Mouse (Mus musculus) lung, embryonic 16.5 days (tissue): ENCODE data around the gene Med12. TPM values are rescaled to one million over a fixed set of nuclear protein-coding genes. Genes with fewer than 3 reads are reported as not detected.

Experiments used
- ATAC-seq: fragments of 200-750 bp; cut with Nextera tagmentation; 2 replicates; pipeline ENCODE4 v1.8.0; 2017; ENCODE audit warnings: low read depth, mild to moderate bottlenecking, moderate library complexity
- H3K27ac ChIP-seq: fragments of 300-500 bp; sonication (generic); 2 replicates; pipeline ENCODE4 v1.5.1; 2014; ENCODE audit warnings: mild to moderate bottlenecking, control low read depth, low read length
- H3K27me3 ChIP-seq: fragments of 300-500 bp; sonication (generic); 2 replicates; pipeline ENCODE4 v1.6.1; 2014; ENCODE audit warnings: low read depth, low read length, mixed read lengths; ENCODE audit not compliant: control insufficient read depth, insufficient read depth
- H3K36me3 ChIP-seq: fragments of 300-500 bp; sonication (generic); 2 replicates; pipeline ENCODE4 v1.6.1; 2014; ENCODE audit warnings: low read length; ENCODE audit not compliant: control insufficient read depth, insufficient read depth
- H3K4me1 ChIP-seq: fragments of 300-500 bp; sonication (generic); replicated peaks from 2 replicates; pipeline ENCODE4 v1.6.1; 2014; ENCODE audit warnings: low read length, mixed read lengths; ENCODE audit not compliant: control insufficient read depth, insufficient read depth
- H3K4me2 ChIP-seq: fragments of 300-500 bp; sonication (generic); 2 replicates; pipeline ENCODE4 v1.6.1; 2014; ENCODE audit warnings: low read depth, low read length, control low read depth
- H3K4me3 ChIP-seq: fragments of 300-500 bp; sonication (generic); 2 replicates; pipeline ENCODE4 v1.5.1; 2014; ENCODE audit warnings: mild to moderate bottlenecking, low read length, control low read depth
- H3K9ac ChIP-seq: fragments of 300-500 bp; sonication (generic); 2 replicates; pipeline ENCODE4 v1.6.1; 2014; ENCODE audit warnings: low read length, control low read depth
- H3K9me3 ChIP-seq: fragments of 300-500 bp; sonication (generic); 2 replicates; pipeline ENCODE4 v1.6.1; 2016; ENCODE audit warnings: low read length; ENCODE audit not compliant: control insufficient read depth
- WGBS: fragments of 180-500 bp; shearing (Covaris S2); extraction: QIAGEN DNeasy Blood & Tissue Kit; methylation state at CpG from one replicate; pipeline ENCODE4 v1.1.7; 2014; 5-methylcytosine and 5-hydroxymethylcytosine counted together
- polyA plus RNA-seq: library from polyadenylated mRNA; unstranded; fragments of >200 nt; fragmentation: Nextera tagmentation; extraction: Ambion mirVana; gene quantifications from 2 replicates; pipeline ENCODE4 v1.2.1, GENCODE M21; 2015

The Med12 gene
- polyA plus RNA-seq, 1 experiment from 2014 or later = 34.2 TPM

GRCm38 (mm10) chrX:101346475-101346874 lies 72.6 kb downstream of the Med12 start:
- Histone ChIP-seq H3K27me3 (no peaks in the 10 kb centered on the region), H3K36me3 (no peaks in the 10 kb centered on the region), H3K9me3 (no peaks in the 10 kb centered on the region), H3K4me1 (no peaks in the 10 kb centered on the region), H3K27ac (no peak overlapping the region), H3K9ac (no peak overlapping the region), H3K4me3 (no peak overlapping the region), H3K4me2 (no peak overlapping the region)
- 36% methylated on average over 4 of the region's 4 CpGs for WGBS
- no peak for ATAC-seq

Other genes starting within 250 kb of the Med12 start
- 0.25 and 0.33 TPM in 2 replicates for gene Tex11, start 214.4 kb upstream of the Med12 start, polyA plus RNA-seq
- 0.67 and 0.74 TPM in 2 replicates for gene Slc7a3, start 188.0 kb upstream of the Med12 start, polyA plus RNA-seq
- gene Snx12, start 51.5 kb upstream of the Med12 start, polyA plus RNA-seq = 48.6 and 52.1 TPM in 2 replicates
- gene Foxo4, start 19.5 kb upstream of the Med12 start, polyA plus RNA-seq = 2.2 and 2.5 TPM in 2 replicates
- not detected in 2 replicates for gene Gm614, start 10.0 kb upstream of the Med12 start, polyA plus RNA-seq
- gene Il2rg, start 5.8 kb upstream of the Med12 start, polyA plus RNA-seq = 26.5 and 27.9 TPM in 2 replicates
- gene Gm20489, start 5.0 kb upstream of the Med12 start, polyA plus RNA-seq = not detected in 2 replicates
- 4.2 and 4.9 TPM in 2 replicates for gene Nlgn3, start 25.1 kb downstream of the Med12 start, polyA plus RNA-seq
- gene Gjb1, start 102.3 kb downstream of the Med12 start, polyA plus RNA-seq = 0.58 and 2.8 TPM in 2 replicates
- gene Zmym3, start 146.8 kb downstream of the Med12 start, polyA plus RNA-seq = 31.4 and 33.2 TPM in 2 replicates
- 399 and 412 TPM in 2 replicates for gene Nono, start 155.3 kb downstream of the Med12 start, polyA plus RNA-seq
- 7.6 and 12.3 TPM in 2 replicates for gene Itgb1bp2, start 175.1 kb downstream of the Med12 start, polyA plus RNA-seq